ENCODE assay signal across 16 mouse cellular contexts in genomic region chr11:44906456-44906855, GRCm38 (mm10).
A peak's percentile ranks its signal among the peaks of the same experiment; 100 is the strongest.
DNase-seq lines count a peak whose midpoint lies in the region; ATAC-seq and TF ChIP-seq lines count a peak whose summit lies in the region.
"Had no signal": no experiment of that assay in that cellular context is flagged by ENCODE, and none has a peak within 500 bp of the region (broad histone marks: within the 10 kb centered on the region; RNA-seq: fewer than 3 reads in every experiment).

No protein-coding gene starts in this region.

- DNase-seq in heart, adult 2 months, result peak in 1 of 2 experiments; percentile 58
- no peak for DNase-seq in heart, embryonic 10.5 days (ENCODE audit: low spot score)
- peak; percentile 24 for DNase-seq in testis, postnatal 14 days (ENCODE audit: low spot score)
- DNase-seq in testis, postnatal 10 days (ENCODE audit: low spot score), result no peak
- no peak for DNase-seq in spleen, postnatal 14 days (ENCODE audit: low spot score in 2 of 2)
- no peak for DNase-seq in right cerebral cortex, postnatal 14 days
- DNase-seq: adrenal gland, postnatal 14 days; cerebellum, adult 9-10 months; embryo, embryonic 11 days; thymus, adult 2 months had no signal

- no peak overlapping the region for H3K4me2 ChIP-seq in kidney, embryonic 16.5 days (replicated peaks; ENCODE audit: low read depth, low read length)
- H3K4me2 ChIP-seq: forebrain, embryonic 15.5 days; limb, embryonic 12.5 days; midbrain, embryonic 12.5 days had no signal

- intact Hi-C loops in heart, adult 2 months (cut with DNase I), result no loop called here

- H3K4me3 ChIP-seq in heart, adult 2 months, result no peak overlapping the region
- no peak overlapping the region for H3K4me3 ChIP-seq in heart, embryonic 10.5 days
- H3K4me3 ChIP-seq in kidney, embryonic 16.5 days (ENCODE audit: low read length), result no peak overlapping the region
- H3K4me3 ChIP-seq: forebrain, embryonic 15.5 days; layer of hippocampus, adult 2 months; limb, embryonic 12.5 days; midbrain, embryonic 12.5 days had no signal

- no peak overlapping the region for H3K9ac ChIP-seq in heart, adult 2 months (ENCODE audit: low read depth, low read length)
- H3K9ac ChIP-seq in kidney, embryonic 16.5 days (replicated peaks; ENCODE audit: low read length), result no peak overlapping the region
- H3K9ac ChIP-seq: forebrain, embryonic 15.5 days; limb, embryonic 12.5 days; midbrain, embryonic 12.5 days had no signal

- no peak for TF ChIP-seq EP300 in heart, adult 2 months (IDR thresholded peaks at IDR 0.05; ENCODE audit: insufficient read depth, low read depth, low read length)

- no peaks in the 10 kb centered on the region for H3K79me2 ChIP-seq in heart, adult 2 months (replicated peaks; ENCODE audit: control insufficient read depth, insufficient read depth, low read length)

- no peaks in the 10 kb centered on the region for H3K9me3 ChIP-seq in heart, embryonic 10.5 days
- no peaks in the 10 kb centered on the region for H3K9me3 ChIP-seq in kidney, embryonic 16.5 days (ENCODE audit: low read length)
- H3K9me3 ChIP-seq: forebrain, embryonic 15.5 days; limb, embryonic 12.5 days; midbrain, embryonic 12.5 days had no signal

- no peaks in the 10 kb centered on the region for H3K4me1 ChIP-seq in heart, adult 2 months (ENCODE audit: control insufficient read depth, insufficient read depth, low read length)
- H3K4me1 ChIP-seq in heart, embryonic 10.5 days, result peaks cover 14% of the 10 kb centered on the region
- peaks cover 9% of the 10 kb centered on the region; the same call in 1 of the 2 replicates for H3K4me1 ChIP-seq in kidney, embryonic 16.5 days (ENCODE audit: insufficient read depth, low read length)

- H3K27me3 ChIP-seq in heart, adult 2 months (ENCODE audit: control insufficient read depth, insufficient read depth, low read length), result no peaks in the 10 kb centered on the region
- H3K27me3 ChIP-seq in heart, embryonic 10.5 days (ENCODE audit: insufficient read depth, poor library complexity, severe bottlenecking), result no peaks in the 10 kb centered on the region
- H3K27me3 ChIP-seq in kidney, embryonic 16.5 days (ENCODE audit: insufficient read depth, low read length), result no peaks in the 10 kb centered on the region
- H3K27me3 ChIP-seq: forebrain, embryonic 15.5 days; limb, embryonic 12.5 days had no signal

- peak overlapping the region; percentile 29; the same call in 1 of the 2 replicates for H3K27ac ChIP-seq in heart, adult 2 months
- H3K27ac ChIP-seq in heart, embryonic 10.5 days, result no peak overlapping the region
- no peak overlapping the region for H3K27ac ChIP-seq in kidney, embryonic 16.5 days (ENCODE audit: low read length)
- H3K27ac ChIP-seq: forebrain, embryonic 15.5 days; layer of hippocampus, adult 2 months; limb, embryonic 12.5 days; macrophage; midbrain, embryonic 12.5 days had no signal

- no peak for TF ChIP-seq CTCF in heart, adult 2 months (IDR thresholded peaks at IDR 0.05)

- 56% methylated on average over 5 of the region's 5 CpGs for WGBS in heart, adult 2 months
- WGBS in heart, embryonic 10.5 days, result 74% methylated on average over 5 of the region's 5 CpGs
- WGBS in kidney, embryonic 16.5 days, result 52% methylated on average over 5 of the region's 5 CpGs

- peaks cover 3% of the 10 kb centered on the region; the same call in 1 of the 2 replicates for H3K36me3 ChIP-seq in heart, adult 2 months (ENCODE audit: control insufficient read depth, insufficient read depth, low read length)
- no peaks in the 10 kb centered on the region for H3K36me3 ChIP-seq in heart, embryonic 10.5 days
- no peaks in the 10 kb centered on the region for H3K36me3 ChIP-seq in kidney, embryonic 16.5 days (ENCODE audit: insufficient read depth, low read length)
- H3K36me3 ChIP-seq: forebrain, embryonic 15.5 days; midbrain, embryonic 12.5 days had no signal

- no peak for TF ChIP-seq POLR2A in heart, adult 2 months (IDR thresholded peaks at IDR 0.05; ENCODE audit: insufficient read depth, low read depth, low read length)

- ATAC-seq in kidney, embryonic 16.5 days (ENCODE audit: low FRiP score, low TSS enrichment), result 0 out of 2 replicates have a peak, but pooled peaks have one; percentile 35
- ATAC-seq: forebrain, embryonic 15.5 days had no signal
